Mouse (Mus musculus): ENCODE measurements around the gene Med16. TPM values are rescaled to one million over a fixed set of nuclear protein-coding genes. Genes with fewer than 3 reads are reported as not detected.
A peak's percentile ranks its signal among the peaks of the same experiment; 100 is the strongest.

Gene Med16
- total RNA-seq, 2 experiments from 2014 or later, result 53.0 to 54.1 TPM

DNA sequence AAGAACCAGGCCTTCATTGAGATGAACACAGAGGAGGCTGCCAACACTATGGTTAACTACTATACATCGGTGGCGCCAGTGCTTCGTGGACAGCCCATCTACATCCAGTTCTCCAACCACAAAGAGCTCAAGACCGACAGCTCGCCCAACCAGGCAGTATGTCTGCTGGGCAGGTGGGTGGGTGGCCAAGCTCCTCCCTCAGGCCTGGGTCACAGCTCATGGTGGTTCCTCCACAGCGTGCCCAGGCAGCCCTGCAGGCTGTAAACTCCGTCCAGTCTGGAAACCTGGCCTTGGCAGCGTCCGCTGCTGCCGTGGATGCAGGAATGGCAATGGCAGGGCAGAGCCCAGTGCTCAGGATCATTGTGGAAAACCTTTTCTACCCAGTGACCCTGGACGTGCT lies 49.6 kb downstream of the Med16 start:
- DNase-seq, result no peak

DNA sequence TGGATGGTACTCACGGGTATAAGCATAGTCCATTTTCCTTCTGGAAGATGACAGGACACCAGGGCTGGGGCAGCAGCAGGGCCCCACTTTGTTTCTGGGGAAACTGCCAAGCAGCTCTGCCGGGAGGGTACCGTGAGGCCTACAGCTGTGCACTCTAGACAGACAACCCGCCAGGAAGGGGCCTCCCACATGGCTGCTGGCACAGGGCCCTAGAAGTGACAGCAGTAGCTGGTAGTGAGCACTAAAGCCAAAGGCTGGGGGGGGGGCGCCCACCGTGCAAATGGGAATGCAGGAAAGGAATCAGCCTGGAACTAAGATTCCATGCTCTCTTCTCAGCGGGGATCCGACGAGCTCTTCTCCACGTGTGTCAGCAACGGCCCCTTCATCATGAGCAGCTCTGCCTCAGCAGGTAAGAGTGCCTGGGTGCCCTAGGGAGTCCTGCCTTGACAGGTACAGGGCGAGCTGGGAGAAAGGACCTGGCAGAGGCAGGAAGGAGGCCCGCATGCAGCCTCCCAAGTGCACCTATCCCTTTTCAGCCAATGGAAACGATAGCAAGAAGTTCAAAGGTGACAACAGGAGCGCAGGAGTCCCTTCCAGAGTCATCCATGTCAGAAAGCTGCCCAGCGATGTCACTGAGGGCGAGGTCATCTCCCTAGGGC lies 50.2 kb downstream of the Med16 start:
- DNase-seq, result peak; percentile 67 to 78

DNA sequence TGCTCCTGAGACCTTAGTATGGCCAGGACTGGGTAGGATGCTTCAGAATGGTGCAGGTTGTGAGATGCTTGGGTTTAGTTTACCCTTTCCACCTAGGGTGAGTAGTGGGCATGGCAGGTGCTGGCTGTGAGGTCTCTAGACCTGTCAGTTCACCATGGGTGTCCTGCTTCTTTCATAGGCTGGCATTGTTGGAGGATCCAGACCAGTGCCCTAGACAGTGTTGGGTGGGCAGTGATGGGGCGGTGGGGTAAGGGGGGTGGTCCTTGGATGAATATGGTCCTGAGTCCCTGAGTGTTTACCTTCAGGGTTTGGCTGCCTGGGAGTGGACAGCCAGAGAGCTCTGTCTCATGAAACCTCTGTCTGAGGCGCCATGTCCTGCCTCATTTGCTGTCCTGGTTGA lies 50.8 kb downstream of the Med16 start:
- DNase-seq, result no peak

DNA sequence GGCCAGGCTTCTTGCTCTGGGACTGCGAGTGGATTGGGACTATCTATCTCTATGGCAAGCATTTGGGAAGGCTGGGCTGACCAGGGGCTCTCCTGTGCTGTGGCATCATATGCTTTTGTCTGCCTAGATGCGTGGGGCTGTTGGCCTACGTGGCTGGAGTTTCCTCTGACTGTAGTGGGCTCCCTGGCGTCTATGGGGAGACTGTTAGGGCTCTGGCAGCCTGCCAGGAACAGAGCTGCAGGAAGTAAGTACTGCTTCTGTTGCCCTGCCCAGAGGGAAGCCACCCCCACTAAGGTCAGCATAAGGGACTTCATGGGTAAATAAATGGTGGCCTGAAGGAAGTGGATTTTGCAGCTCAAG lies 51.3 kb downstream of the Med16 start:
- no peak for DNase-seq

DNA sequence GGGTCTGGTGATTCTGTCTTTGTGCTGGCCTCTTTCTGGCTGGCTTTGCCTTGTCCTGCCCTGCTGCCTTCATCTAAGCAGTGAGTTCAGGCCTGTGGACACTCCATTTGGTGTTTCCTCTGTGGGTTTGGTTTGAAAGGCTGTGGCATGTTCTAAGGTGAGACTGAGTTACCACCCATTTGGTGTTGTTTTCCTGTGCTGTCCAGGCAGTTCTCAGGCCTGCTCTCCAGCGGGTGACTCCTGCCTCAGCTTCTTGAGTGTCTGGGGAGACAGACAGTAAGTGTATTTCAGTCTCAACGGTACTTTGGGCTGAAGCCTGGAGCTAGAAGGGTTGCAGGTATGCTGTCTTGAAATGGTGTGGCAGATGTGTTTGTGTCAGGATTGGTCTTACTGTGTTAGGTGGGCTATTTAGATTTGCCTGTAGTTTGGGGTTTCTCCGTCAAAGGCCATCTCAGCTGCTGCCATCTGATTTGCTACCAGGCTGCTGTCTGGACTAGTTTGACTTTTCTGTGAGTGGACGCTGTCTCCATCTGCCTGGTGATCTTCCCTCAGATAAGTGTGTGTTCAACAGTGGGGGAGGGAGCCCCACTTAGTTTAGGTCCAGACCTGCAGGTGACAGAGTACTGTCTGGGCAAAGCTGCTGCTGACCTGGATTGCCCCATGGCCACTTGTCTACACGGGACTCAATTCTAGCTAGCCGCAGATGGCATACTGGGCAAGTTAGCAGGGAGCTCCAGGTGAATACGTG lies 51.8 kb downstream of the Med16 start:
- DNase-seq, result no peak

DNA sequence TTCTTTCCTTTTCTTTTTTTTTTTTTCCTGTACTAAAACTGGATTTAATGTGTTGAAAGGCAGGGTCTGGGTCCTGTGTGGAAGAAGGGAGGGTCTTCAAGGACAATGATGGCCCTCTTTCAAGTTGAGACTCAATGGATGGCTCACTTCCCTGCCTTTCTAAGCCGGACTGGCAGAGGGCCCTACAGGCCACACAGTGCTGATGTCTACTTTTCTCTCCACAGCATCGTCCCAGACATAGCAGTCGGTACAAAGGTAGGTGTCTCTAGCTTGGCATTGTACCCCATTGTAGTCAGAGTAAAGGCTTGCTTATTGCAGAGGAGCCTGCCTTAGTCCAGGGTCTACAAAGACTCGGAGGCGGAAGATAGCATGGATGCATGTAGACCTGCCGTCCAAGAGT lies 52.4 kb downstream of the Med16 start:
- DNase-seq, result no peak

DNA sequence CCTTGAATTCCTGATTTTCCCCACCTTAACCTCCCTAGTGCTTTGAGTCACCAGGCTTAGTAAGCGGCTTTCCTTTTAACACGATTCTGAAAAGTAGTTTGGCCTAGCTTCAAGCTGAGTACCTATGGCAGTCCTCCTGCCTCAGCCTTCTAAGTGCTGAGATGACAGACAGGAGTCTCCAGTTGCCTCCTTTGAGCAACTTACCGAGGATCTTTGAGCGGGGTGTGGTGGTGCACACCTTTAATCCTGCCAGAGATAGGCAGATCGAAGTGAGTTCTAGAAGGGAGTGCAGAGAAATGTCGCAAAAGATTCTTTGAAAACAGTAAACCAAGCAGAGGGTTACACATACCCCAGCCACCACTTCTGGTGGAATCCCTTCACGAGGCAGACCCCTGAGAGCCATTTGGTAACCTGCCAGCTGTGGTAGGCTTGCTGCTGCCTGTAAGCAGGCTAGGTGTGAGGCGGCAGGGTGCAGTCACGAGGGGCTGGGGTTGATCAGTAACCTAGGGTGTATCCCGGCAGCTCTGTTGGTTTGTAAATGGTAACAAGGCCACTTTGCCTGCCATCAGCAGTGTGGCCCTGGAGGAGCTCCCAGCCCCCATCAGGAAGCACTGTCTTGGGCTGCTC lies 53.1 kb downstream of the Med16 start:
- no peak for DNase-seq

DNA sequence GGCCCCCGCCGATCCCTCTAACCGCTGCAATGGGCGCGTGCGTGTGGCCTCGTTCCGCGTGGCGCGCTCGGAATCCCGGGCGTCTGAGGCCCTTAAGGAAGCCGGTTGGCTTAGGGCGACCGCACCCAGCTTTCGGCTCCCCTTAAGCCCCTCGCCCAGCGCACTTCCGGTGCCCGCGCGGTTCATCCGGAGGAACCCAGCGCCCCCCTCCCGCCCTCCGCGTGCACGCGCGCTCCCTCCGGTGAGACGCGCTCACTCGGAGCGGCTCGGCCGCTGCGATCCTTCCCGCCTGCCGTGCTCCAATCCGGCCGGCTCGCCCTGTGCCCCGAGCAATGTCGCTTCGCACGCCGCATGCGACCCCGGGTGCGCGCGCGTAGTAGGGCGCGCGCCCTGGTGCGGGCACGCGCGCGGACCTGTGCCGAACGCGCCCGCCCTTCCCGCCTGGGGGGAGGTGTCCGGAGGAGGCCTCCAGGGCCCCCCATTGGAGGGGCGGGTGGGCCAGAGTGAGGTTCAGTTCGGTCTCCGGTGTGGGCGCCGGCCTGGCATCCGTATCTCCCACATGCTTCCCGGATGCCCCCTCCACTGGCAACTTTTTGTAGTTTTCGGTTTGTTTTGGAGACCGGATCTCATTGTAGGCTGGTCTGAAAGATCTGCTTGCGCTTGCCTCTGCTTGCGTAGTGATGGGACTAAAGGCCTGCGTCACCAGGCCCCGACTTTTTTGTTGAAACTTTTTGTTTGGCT lies 53.8 kb downstream of the Med16 start:
- peak in 1 of 2 experiments; percentile 59 for DNase-seq

DNA sequence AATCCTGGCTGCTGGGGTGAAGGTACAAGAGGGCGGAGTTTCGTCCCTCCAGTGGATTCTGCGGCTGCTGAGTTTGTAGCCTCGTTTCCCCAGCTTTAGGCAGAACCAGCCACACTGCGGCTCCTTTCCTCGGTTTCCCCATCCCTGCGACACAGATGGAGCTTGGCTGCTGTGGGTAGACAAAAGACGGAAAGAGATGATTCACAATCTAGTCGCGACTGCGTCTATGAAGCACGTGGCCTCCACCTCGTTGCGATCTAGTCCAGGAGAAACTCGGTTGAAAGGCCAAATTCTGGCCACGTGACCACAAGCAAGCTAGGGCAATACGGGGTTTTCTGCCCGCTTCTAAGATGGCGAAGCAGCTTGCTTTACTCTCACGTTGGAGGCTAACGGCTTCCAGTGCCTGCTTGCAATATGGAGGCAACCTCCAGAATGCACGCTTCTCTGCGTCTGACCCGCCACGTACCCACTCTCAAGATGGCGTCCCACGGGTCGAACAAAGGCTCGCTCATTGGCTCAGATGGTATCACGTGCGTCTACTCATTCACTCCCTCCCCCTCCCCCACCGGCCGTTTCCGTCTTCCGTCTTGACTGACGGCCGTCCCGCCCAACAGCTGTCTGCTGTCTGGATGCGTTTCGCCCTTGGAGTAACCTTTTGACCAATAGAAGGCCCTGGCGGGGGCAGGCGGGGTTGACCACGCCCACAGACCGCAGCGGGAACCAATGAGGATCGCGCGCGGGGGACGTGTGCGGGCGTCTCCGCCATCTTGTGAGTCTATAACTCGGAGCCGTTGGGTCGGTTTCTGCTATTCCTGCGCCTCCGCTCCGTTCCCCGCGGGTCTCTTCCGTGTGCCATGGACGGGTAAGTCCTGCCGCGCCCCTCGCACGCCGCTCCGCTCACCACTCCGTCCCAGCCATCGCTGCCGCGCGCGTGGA lies 54.6 kb downstream of the Med16 start, which contains the start of gene Ptbp1:
Ptbp1 (plus strand) TSS at position 568 of the 936 bp plus-strand sequence.
- DNase-seq, result peak; percentile 98 to 99

DNA sequence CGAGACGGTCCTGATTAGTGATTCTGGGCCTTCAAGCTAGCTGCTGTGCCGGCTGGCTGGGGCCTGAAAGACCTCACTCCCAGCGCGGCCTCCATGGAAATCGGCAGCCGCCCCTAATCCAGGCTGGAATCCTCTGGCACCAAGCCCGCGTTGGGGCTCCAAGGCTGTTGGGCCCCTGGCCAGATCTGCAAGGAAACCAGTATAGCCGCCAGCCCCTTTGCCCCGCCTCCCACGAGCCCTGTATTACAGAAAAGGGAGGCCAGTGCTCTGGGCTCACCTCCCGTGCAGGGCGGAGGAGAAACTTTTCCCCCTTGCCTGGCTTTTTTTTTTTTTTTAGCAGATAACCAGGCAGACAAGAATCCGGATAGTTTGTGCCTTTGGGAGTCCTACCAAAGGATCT lies 55.3 kb downstream of the Med16 start:
- peak; percentile 80 to 86 for DNase-seq

DNA sequence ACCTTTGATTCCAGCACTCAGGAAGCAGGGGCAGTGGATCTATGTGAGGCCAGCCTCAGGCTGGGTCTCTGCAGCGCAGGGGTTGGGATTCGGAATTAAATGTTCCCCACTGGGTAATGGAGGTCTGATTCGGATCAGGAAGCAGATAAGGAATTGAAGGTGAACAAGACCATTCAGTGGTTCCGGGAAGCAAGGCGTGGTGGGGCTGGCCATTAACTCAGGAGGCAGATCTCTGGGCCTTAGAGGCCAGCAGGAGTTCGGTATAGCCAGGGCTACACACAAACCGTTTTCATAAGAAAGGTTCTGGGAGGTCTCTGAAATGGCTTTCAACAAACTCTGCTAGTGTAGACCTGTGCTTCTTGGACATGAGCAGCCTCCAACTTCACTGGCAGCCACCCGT lies 55.9 kb downstream of the Med16 start:
- DNase-seq, result no peak

DNA sequence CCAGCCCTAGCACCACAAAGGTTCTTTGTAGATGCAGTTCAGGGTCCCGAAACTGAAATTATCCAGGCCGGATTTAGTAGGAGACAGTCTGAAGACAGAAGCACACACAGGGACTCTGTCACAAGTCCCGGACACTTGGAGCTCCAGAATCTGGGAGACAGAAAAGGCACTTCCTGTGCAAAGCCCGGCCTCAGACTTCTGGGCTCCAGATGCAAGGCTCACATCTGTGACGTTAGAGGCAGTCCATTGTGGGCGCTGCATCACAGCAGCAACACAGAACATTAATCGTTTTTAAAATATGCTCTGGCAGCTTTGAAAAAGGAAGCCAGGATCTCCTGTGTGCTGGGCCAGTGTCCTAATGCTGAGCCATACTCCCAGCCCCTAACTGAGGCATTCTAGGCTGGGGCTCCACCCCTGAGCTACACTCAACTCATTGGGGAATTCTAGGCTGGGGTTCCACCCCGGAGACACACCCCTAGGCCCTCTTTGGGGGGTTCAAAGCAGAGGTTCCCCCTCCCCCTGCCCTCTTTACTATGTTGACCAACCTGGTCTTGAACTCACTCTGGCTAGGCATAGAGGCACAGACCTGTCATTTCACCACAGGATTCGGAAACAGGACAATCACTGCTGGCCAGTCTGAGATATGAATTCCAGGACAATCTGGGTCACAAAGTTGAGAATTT lies 56.5 kb downstream of the Med16 start:
- no peak for DNase-seq

DNA sequence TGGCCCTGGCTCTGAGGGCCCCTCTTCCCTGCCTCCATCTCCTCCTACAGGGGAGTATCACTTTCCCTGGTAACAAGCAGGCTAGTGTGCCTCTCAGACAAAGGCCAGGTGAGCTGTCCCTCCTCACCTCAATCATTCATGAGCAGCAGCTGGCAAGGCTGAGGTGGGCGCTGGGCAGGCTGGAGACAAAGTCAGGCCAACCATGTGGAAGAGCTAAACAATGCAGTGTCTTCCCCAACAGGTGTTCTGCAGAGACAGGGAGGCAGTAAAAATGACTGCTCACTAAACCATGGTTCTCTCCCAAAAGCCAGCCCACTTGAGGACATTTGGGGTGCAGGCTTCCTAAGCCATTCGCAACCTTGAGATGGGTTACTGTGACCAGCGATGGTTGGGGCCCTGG lies 57.1 kb downstream of the Med16 start:
- DNase-seq, result no peak

DNA sequence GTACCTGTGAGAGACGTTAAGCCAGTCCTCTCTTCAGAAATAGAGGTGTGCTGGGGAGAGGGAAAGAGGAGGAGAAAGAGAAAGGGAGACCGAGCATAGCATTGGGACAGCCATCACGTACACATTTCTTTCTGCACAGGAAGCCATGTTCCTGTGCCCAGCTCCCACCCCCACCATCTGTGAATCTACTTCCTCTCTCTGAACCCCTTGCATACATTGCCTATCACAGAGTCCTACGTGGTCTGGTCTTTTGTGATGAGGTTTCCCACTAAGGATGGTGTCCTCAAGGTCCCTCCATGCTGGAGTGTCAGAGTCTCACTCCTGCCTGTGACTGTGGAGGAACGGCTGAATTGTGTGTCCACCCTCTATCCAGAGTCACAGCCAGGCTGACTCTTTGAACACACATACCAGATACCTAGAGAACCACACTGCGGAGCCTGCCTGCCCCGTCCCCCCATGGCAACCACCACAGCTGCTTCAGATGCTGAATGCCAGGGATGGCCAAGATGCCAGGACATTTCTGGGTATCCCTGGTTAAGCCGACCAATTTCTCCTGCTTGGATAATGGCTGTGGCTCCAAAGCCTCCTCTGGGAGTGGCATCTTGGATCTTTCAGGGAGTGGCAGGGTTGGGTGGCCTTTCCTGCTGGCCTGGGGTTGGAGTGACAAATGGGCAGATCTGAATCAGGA lies 58.6 kb downstream of the Med16 start:
- DNase-seq, result no peak

DNA sequence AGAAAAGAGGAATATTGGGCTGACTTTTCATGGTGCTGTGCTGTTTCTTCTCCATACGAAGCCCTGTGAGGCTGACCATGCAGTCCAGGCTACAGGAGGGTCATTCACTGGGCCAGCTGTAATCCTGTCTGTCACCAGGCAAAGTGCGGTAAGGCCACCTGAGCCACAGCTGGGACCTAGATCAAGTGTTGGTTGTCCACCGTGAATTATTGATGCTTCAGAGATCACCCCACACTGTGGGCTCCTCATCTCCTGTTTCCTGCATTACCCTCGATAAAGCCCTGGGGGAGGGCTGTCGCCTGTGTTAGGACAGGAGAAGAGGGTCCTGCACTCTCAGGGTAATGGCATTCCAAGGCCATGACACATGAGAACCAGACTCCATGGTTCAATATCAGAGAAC lies 62.2 kb downstream of the Med16 start:
- DNase-seq, result no peak

Small RNA genes lying within 50 kb of the gene (microRNA-seq; reads per million reads assigned to microRNA genes)
- 0 to 0.21 reads per million in 2 experiments for gene Mir6910

Other genes with a start within 250 kb of the Med16 start
- not detected for gene Madcam1, start 244.4 kb downstream of the Med16 start, total RNA-seq (2021)
- gene Tpgs1, start 239.6 kb downstream of the Med16 start, total RNA-seq (2021), result 10 to 100 TPM; 64.6 to 68.3 TPM
- gene Cdc34, start 226.7 kb downstream of the Med16 start, total RNA-seq (2021), result 10 to 100 TPM; 67.0 to 70.2 TPM
- 1 to 10 TPM; 2.4 to 2.5 TPM for gene Gzmm, start 219.9 kb downstream of the Med16 start, total RNA-seq (2021)
- gene Bsg, start 204.4 kb downstream of the Med16 start, total RNA-seq (2021), result 100 to 1,000 TPM; 555 to 610 TPM
- gene Hcn2, start 192.3 kb downstream of the Med16 start, total RNA-seq (2021), result 100 to 1,000 TPM; 106 to 118 TPM
- gene Polrmt, start 162.3 kb downstream of the Med16 start, total RNA-seq (2021), result 10 to 100 TPM; 50.1 to 52.6 TPM
- 1 to 10 TPM; 1.1 to 1.3 TPM for gene Fgf22, start 153.8 kb downstream of the Med16 start, total RNA-seq (2021)
- 10 to 100 TPM; 81.4 to 82.9 TPM for gene Rnf126, start 142.0 kb downstream of the Med16 start, total RNA-seq (2021)
- 1 to 10 TPM; 1.3 to 1.8 TPM for gene Fstl3, start 131.7 kb downstream of the Med16 start, total RNA-seq (2021)
- gene Prss57, start 118.0 kb downstream of the Med16 start, total RNA-seq (2021), result under 1 TPM; 0.47 to 0.73 TPM
- gene Palm, start 115.4 kb downstream of the Med16 start, total RNA-seq (2021), result 100 to 1,000 TPM; 262 to 290 TPM
- gene Misp, start 87.9 kb downstream of the Med16 start, total RNA-seq (2021), result 1 to 10 TPM in 1 of 2 experiments, under 1 TPM in 1; 0.82 to 1.4 TPM
- 10 to 100 TPM; 43.1 to 52.6 TPM for gene Ptbp1, start 54.5 kb downstream of the Med16 start, total RNA-seq (2021)
- 1 to 10 TPM in 1 of 2 experiments, not detected in 1; 1.0 TPM for gene Prtn3, start 34.4 kb downstream of the Med16 start, total RNA-seq (2021)
- gene Plppr3, start 34.3 kb downstream of the Med16 start, total RNA-seq (2021), result 10 to 100 TPM; 28.4 to 28.7 TPM
- gene Elane, start 22.7 kb downstream of the Med16 start, total RNA-seq (2021), result not detected
- gene Cfd, start 18.1 kb downstream of the Med16 start, total RNA-seq (2021), result not detected
- not detected for gene Gm26602, start 1.9 kb upstream of the Med16 start, total RNA-seq (2021)
- gene Kiss1r, start 8.0 kb upstream of the Med16 start, total RNA-seq (2021), result 1 to 10 TPM; 6.4 to 6.8 TPM
- 100 to 1,000 TPM; 397 to 399 TPM for gene R3hdm4, start 12.3 kb upstream of the Med16 start, total RNA-seq (2021)
- gene Arid3a, start 18.1 kb upstream of the Med16 start, total RNA-seq (2021), result 1 to 10 TPM; 4.8 to 5.1 TPM
- gene Wdr18, start 51.2 kb upstream of the Med16 start, total RNA-seq (2021), result 10 to 100 TPM; 43.2 to 48.2 TPM
- gene Grin3b, start 61.8 kb upstream of the Med16 start, total RNA-seq (2021), result under 1 TPM; 0.10 TPM
- gene Tmem259, start 75.4 kb upstream of the Med16 start, total RNA-seq (2021), result 100 to 1,000 TPM; 117 to 124 TPM
- 1 to 10 TPM; 5.5 to 6.6 TPM for gene Cnn2, start 79.7 kb upstream of the Med16 start, total RNA-seq (2021)
- gene Abca7, start 87.6 kb upstream of the Med16 start, total RNA-seq (2021), result 10 to 100 TPM; 10.9 to 11.0 TPM
- gene Arhgap45, start 107.7 kb upstream of the Med16 start, total RNA-seq (2021), result 1 to 10 TPM; 3.2 to 4.2 TPM
- 10 to 100 TPM; 74.8 to 86.0 TPM for gene Polr2e, start 130.9 kb upstream of the Med16 start, total RNA-seq (2021)
- gene Gpx4, start 138.2 kb upstream of the Med16 start, total RNA-seq (2021), result 100 to 1,000 TPM; 445 to 446 TPM
- gene Sbno2, start 196.6 kb upstream of the Med16 start, total RNA-seq (2021), result 10 to 100 TPM; 17.2 to 20.7 TPM
- gene Stk11, start 206.9 kb upstream of the Med16 start, total RNA-seq (2021), result 10 to 100 TPM; 93.3 to 95.9 TPM
- 100 to 1,000 TPM; 324 to 369 TPM for gene Atp5d, start 229.7 kb upstream of the Med16 start, total RNA-seq (2021)
- 100 to 1,000 TPM; 336 to 379 TPM for gene Cbarp, start 231.9 kb upstream of the Med16 start, total RNA-seq (2021)
- 10 to 100 TPM; 58.9 to 62.6 TPM for gene Midn, start 239.3 kb upstream of the Med16 start, total RNA-seq (2021)